Mouse (Mus musculus) urinary bladder, postnatal 4 days (tissue): Measurements from ENCODE around the gene Mrpl53.
"Not testable (repeated sequence)": the region's sequence is repeated elsewhere in the genome, so short reads cannot be mapped to it uniquely, and the experiment has no call there.

Experiments used
- DNase-seq, 2 experiments: peaks; one replicate each; pipeline ENCODE4 v3.0.0; 2021 to 2022; ENCODE audit warnings: low spot score in 2 of 2

Gene Mrpl53

DNA sequence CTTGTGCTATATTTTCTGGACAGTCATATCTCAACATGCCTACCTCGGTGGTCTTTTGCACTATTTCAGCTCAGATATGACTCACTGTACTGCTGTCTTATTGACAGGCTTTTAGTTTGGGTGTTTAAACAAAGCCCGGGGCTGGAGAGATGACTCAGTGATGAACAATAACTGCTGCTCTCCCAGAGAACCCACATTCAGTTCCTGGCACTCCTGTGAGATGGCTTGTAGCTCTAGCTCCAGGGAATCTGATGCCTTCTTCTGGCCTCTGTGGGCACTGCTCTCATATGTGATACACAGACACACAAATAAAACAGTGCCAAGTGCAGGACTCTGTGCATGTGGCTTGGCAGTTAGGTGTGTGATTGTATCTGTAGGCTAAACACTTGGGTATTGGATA, 36.4 kb downstream of the Mrpl53 start:
- no peak for DNase-seq

DNA sequence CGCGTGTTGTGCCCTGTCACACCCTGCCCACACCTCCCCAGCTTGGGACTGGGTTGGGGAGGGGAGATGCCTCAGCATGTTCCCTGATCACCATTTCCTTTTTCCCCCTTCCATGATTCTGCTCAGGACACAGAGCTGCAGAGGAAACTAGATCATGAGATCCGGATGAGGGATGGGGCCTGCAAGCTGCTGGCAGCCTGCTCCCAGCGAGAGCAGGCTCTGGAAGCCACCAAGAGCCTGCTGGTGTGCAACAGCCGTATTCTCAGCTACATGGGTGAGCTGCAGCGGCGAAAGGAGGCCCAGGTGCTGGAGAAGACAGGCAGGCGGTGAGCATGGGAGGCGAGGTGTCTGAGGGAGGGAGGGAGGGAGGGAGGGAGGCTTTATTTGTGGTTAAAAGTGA, 37.0 kb downstream of the Mrpl53 start:
- DNase-seq, result no peak

DNA sequence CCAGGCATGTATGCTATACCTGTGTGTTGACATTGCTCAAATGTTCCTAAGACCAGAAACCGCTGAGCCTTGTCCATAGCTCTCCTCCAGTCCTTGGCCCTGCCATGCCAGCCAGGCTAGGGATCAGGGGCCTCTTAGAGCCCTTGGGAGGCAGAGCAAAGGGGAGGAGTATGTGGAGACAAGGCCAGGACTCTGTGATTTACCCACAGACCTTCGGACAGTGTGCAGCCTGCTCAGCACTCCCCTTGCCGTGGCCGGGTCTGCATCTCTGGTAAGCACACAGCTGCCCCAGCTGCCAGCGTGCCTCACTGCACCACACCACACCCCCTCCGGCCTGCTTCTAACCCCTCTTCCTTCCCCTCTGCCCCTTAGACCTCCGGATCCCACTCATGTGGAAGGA, 38.4 kb downstream of the Mrpl53 start:
- DNase-seq, result no peak

DNA sequence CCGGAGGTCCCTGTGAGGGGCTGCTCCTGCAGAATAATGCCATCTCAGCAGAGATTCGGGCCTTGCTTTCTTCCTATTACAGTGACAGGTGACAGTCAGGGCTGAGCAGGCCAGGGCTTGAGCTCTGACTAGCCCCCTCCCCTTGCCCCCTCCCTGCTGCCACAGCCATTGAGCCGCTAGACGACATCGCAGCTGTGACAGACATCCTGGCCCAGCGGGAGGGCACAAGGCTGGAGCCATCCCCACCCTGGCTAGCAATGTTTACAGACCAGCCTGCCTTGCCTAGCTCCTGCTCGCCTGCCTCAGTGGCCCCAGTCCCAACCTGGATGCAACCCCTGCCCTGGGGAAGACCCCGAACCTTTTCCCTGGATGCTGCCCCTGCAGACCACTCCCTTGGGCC, 42.9 kb downstream of the Mrpl53 start:
- DNase-seq, result no peak

DNA sequence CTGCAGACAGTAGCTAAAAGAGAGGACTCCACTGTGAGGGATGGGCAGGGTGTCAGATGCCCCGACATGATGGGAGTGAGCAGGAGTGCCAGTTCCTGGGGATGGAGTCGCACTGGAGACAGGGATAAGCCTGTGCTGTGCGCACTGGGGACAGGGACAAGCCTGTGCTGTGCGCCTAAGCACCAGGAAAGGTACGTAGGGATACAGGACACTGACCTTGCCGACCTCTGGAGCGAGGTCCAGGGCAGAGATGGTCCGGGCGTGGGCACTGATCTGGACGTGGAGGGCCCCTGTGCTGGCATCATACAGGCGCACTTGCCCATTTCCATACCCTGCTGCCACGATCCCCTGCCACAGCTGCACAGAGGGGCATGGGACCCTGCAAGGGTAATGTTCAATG, 44.2 kb downstream of the Mrpl53 start:
- no peak for DNase-seq

GRCm38 (mm10) chr6:83153485-83153884, 44.6 kb downstream of the Mrpl53 start:
- no peak for DNase-seq

DNA sequence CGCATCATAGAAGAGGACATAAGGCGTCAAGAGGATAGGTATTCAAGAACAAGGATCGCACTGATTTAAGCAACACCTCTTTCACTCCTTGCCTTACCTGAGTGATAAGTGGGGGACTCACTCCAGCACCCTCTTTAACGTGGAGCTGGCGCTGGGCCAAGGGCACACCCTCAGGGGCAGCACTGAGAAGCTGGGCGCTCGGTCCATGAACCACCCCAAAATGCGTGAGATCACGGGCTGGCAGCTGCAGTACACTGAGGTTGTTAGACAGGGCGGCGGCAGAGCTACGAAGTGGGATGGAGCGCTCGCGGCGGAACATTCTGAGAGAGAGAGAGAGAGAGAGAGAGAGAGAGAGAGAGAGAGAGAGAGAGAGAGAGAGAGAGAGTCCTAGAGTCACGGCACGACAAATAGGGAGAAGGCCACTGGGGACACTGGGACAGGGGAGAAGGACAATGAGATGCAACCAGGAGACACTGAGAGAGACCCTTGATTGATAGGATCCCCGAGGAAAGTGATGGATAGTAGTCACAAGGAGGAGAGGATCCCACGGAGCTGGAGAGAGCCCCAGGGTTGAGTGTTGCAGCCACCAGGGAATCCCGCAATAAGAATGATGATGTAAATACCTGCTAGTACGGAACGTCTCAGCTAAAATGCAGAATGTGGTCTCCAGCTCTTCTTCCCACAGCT, 46.9 kb downstream of the Mrpl53 start:
- DNase-seq, result no peak

- peak; percentile 48 to 68 for DNase-seq
Observed at GRCm38 (mm10) chr6:83156259-83156684, 47.4 kb downstream of the Mrpl53 start, which contains the start of the genes Wdr54 and 1700003E16Rik. TSS of gene Wdr54 (minus strand) at chr6:83156397. TSS of gene 1700003E16Rik (plus strand) at chr6:83156404.

GRCm38 (mm10) chr6:83159456-83159855, 50.6 kb downstream of the Mrpl53 start:
- DNase-seq, result not testable (repeated sequence)
